Mouse (Mus musculus): ENCODE data around the gene Pnpla5. TPM values are rescaled to one million over a fixed set of nuclear protein-coding genes. Genes with fewer than 3 reads are reported as not detected.

Gene Pnpla5
- polyA plus RNA-seq, 2 experiments: not detected

DNA sequence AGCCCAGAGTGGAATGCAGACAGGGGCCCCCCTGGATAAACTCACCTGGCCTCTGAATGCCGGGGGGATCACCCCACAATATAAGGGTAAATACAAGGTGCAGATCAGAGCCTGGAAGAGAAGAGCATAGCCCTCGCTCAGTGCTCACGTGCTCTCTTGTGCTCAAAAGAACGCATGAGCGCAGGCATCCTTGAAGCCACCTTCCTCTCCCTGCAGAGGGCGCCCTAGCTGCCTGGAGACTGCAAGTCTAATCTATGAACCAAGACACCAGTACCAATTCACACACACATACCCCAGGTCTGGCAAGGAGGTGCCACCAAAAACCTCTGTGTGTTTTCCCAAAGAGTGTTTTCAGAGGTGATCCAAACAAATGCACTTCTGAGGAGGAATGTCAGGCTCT, 2.4 kb downstream of the Pnpla5 start:
- no peaks in the 10 kb centered on the region for H3K9me3 ChIP-seq (ENCODE audit: control insufficient read depth, low read length)
- H3K4me1 ChIP-seq (ENCODE audit: control insufficient read depth, insufficient read depth, low read length): no peaks in the 10 kb centered on the region
- ATAC-seq (ENCODE audit: low FRiP score, low read depth): no peak
- no peak for DNase-seq (ENCODE audit: low spot score)
- no peak for TF ChIP-seq POLR2A (IDR thresholded peaks at IDR 0.05; ENCODE audit: borderline replicate concordance, extremely low read depth, insufficient read depth, insufficient read length)
- 23% methylated on average over 6 of the region's 6 CpGs for WGBS
- no peak overlapping the region for H3K4me3 ChIP-seq (replicated peaks; ENCODE audit: low read length)
- no peaks in the 10 kb centered on the region for H3K36me3 ChIP-seq (ENCODE audit: control insufficient read depth, insufficient read depth, low read length)
- no peak overlapping the region for H3K9ac ChIP-seq (ENCODE audit: low read depth, low read length, severe bottlenecking)
- no peak overlapping the region for H3K27ac ChIP-seq (replicated peaks; ENCODE audit: low read depth, low read length)
- no peaks in the 10 kb centered on the region for H3K27me3 ChIP-seq (ENCODE audit: control insufficient read depth, insufficient read depth, low read length)
- no peak overlapping the region for H3K4me2 ChIP-seq (replicated peaks; ENCODE audit: low read depth, low read length, severe bottlenecking)

DNA sequence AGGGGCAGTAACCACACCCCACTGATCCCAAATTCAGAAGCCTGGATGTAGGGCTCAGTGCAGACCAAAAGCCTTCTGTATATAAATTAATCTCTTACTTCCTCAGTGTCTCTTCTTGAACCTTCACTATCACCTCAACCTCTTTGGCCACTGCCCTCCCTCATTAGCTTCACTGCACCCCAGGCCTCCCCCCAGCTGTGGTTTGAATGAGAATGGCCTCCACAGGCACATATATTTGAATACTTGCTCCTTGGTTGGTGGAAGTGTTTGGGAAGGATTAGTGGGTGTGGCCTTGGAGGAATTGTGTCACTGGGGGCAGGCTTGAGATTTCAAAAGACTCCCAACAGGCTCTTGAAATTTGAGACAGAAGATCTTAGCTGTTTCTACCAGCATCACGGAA, 6.5 kb downstream of the Pnpla5 start:
- Histone ChIP-seq H3K4me3 (replicated peaks; ENCODE audit: low read length) (no peak overlapping the region), H3K36me3 (ENCODE audit: control insufficient read depth, insufficient read depth, low read length) (no peaks in the 10 kb centered on the region), H3K4me2 (replicated peaks; ENCODE audit: low read depth, low read length, severe bottlenecking) (no peak overlapping the region), H3K4me1 (ENCODE audit: control insufficient read depth, insufficient read depth, low read length) (no peaks in the 10 kb centered on the region), H3K9ac (ENCODE audit: low read depth, low read length, severe bottlenecking) (no peak overlapping the region), H3K27me3 (ENCODE audit: control insufficient read depth, insufficient read depth, low read length) (no peaks in the 10 kb centered on the region), H3K9me3 (ENCODE audit: control insufficient read depth, low read length) (no peaks in the 10 kb centered on the region), H3K27ac (replicated peaks; ENCODE audit: low read depth, low read length) (no peak overlapping the region)
- no peak for DNase-seq (ENCODE audit: low spot score)
- WGBS: 77% methylated on average over 1 of the region's 1 CpGs
- ATAC-seq (ENCODE audit: low FRiP score, low read depth): no peak
- TF ChIP-seq POLR2A (IDR thresholded peaks at IDR 0.05; ENCODE audit: borderline replicate concordance, extremely low read depth, insufficient read depth, insufficient read length): no peak

DNA sequence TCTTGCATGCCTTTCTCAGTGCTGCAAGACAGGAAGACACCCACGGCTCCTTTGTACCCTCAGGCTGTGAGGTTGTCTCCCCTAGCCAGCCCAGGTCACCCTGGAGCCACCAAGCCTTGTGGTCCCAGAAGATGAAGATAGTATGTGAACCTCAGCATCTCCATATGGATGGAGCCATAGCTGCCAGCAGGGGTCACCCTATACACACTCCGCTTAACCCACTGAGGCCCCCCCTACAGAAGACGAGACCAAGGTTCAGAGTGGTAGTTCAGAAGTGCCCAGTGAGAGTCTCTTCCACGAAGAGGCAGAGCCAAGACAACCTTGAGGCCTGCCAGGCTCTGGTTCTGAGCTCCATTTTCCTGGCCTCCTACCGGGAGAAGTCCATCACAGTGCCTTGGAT, 7.2 kb downstream of the Pnpla5 start:
- no peak overlapping the region for H3K4me3 ChIP-seq (replicated peaks; ENCODE audit: low read length)
- no peak for TF ChIP-seq POLR2A (IDR thresholded peaks at IDR 0.05; ENCODE audit: borderline replicate concordance, extremely low read depth, insufficient read depth, insufficient read length)
- WGBS: 64% methylated on average over 5 of the region's 5 CpGs
- DNase-seq (ENCODE audit: low spot score) (no peak), ATAC-seq (ENCODE audit: low FRiP score, low read depth) (no peak)
- no peak overlapping the region for H3K4me2 ChIP-seq (replicated peaks; ENCODE audit: low read depth, low read length, severe bottlenecking)
- H3K27ac ChIP-seq (replicated peaks; ENCODE audit: low read depth, low read length): no peak overlapping the region
- no peaks in the 10 kb centered on the region for H3K27me3 ChIP-seq (ENCODE audit: control insufficient read depth, insufficient read depth, low read length)
- H3K36me3 ChIP-seq (ENCODE audit: control insufficient read depth, insufficient read depth, low read length): no peaks in the 10 kb centered on the region
- H3K9ac ChIP-seq (ENCODE audit: low read depth, low read length, severe bottlenecking): no peak overlapping the region
- H3K9me3 ChIP-seq (ENCODE audit: control insufficient read depth, low read length): no peaks in the 10 kb centered on the region
- no peaks in the 10 kb centered on the region for H3K4me1 ChIP-seq (ENCODE audit: control insufficient read depth, insufficient read depth, low read length)

GRCm38 (mm10) chr15:84113873-84114272, 9.1 kb downstream of the Pnpla5 start:
- H3K4me1 ChIP-seq (ENCODE audit: control insufficient read depth, insufficient read depth, low read length): no peaks in the 10 kb centered on the region
- DNase-seq (ENCODE audit: low spot score): no peak
- H3K27ac ChIP-seq (replicated peaks; ENCODE audit: low read depth, low read length): no peak overlapping the region
- no peaks in the 10 kb centered on the region for H3K27me3 ChIP-seq (ENCODE audit: control insufficient read depth, insufficient read depth, low read length)
- 75% methylated on average over 6 of the region's 6 CpGs for whole genome bisulfite sequencing
- H3K9me3 ChIP-seq (ENCODE audit: control insufficient read depth, low read length): no peaks in the 10 kb centered on the region
- no peak overlapping the region for H3K4me2 ChIP-seq (replicated peaks; ENCODE audit: low read depth, low read length, severe bottlenecking)
- H3K36me3 ChIP-seq (ENCODE audit: control insufficient read depth, insufficient read depth, low read length): no peaks in the 10 kb centered on the region
- no peak overlapping the region for H3K4me3 ChIP-seq (replicated peaks; ENCODE audit: low read length)
- no peak for ATAC-seq (ENCODE audit: low FRiP score, low read depth)
- TF ChIP-seq POLR2A (IDR thresholded peaks at IDR 0.05; ENCODE audit: borderline replicate concordance, extremely low read depth, insufficient read depth, insufficient read length): no peak
- no peak overlapping the region for H3K9ac ChIP-seq (ENCODE audit: low read depth, low read length, severe bottlenecking)

GRCm38 (mm10) chr15:84108899-84109298, 14.1 kb downstream of the Pnpla5 start:
- ATAC-seq (ENCODE audit: low FRiP score, low read depth): no peak
- no peak overlapping the region for H3K4me3 ChIP-seq (replicated peaks; ENCODE audit: low read length)
- H3K9ac ChIP-seq (ENCODE audit: low read depth, low read length, severe bottlenecking): no peak overlapping the region
- TF ChIP-seq POLR2A (IDR thresholded peaks at IDR 0.05; ENCODE audit: borderline replicate concordance, extremely low read depth, insufficient read depth, insufficient read length): no peak
- 4% methylated on average over 13 of the region's 13 CpGs for WGBS
- no peaks in the 10 kb centered on the region for H3K36me3 ChIP-seq (ENCODE audit: control insufficient read depth, insufficient read depth, low read length)
- H3K27me3 ChIP-seq (ENCODE audit: control insufficient read depth, insufficient read depth, low read length): peaks cover 28% of the 10 kb centered on the region
- H3K4me1 ChIP-seq (ENCODE audit: control insufficient read depth, insufficient read depth, low read length): no peaks in the 10 kb centered on the region
- no peaks in the 10 kb centered on the region for H3K9me3 ChIP-seq (ENCODE audit: control insufficient read depth, low read length)
- no peak overlapping the region for H3K27ac ChIP-seq (replicated peaks; ENCODE audit: low read depth, low read length)
- no peak overlapping the region for H3K4me2 ChIP-seq (replicated peaks; ENCODE audit: low read depth, low read length, severe bottlenecking)
- peak; percentile 45 for DNase-seq (ENCODE audit: low spot score)

DNA sequence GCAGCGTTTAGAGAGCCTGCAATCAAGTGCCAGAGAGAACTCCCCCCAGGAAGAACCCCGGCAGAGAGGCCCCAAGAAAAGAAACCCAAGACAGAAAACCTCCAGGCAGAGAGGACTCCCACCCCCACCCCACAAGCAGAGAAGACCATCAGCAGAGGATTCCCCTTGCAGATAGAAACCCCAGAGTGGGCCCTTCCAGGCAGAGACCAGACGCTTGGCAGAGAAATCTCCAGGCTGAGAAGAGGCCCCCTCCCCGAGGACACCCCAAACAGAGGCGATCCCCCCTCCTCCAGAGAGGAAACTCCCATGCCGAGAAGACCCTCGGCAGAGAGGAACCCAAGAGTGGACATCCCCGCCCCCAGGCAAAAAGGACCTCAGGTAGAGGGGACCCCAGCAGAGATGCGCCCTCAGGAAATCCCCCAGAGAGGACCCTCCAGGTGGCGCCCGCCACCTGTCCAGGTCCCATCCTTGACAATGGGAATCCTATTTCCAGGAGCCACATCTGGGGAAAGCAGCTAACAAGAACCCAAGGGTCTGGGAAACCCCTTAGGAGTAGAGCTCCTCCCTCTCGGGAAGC, 17.0 kb downstream of the Pnpla5 start:
- no peak for ATAC-seq (ENCODE audit: low FRiP score, low read depth)
- WGBS: 10% methylated on average over 12 of the region's 12 CpGs
- no peaks in the 10 kb centered on the region for H3K36me3 ChIP-seq (ENCODE audit: control insufficient read depth, insufficient read depth, low read length)
- no peak for DNase-seq (ENCODE audit: low spot score)
- H3K9me3 ChIP-seq (ENCODE audit: control insufficient read depth, low read length): no peaks in the 10 kb centered on the region
- no peaks in the 10 kb centered on the region for H3K4me1 ChIP-seq (ENCODE audit: control insufficient read depth, insufficient read depth, low read length)
- peak overlapping the region; percentile 47 for H3K4me3 ChIP-seq (replicated peaks; ENCODE audit: low read length)
- peak overlapping the region; percentile 88 for H3K4me2 ChIP-seq (replicated peaks; ENCODE audit: low read depth, low read length, severe bottlenecking)
- peaks cover 28% of the 10 kb centered on the region for H3K27me3 ChIP-seq (ENCODE audit: control insufficient read depth, insufficient read depth, low read length)
- H3K9ac ChIP-seq (ENCODE audit: low read depth, low read length, severe bottlenecking): no peak overlapping the region
- no peak for TF ChIP-seq POLR2A (IDR thresholded peaks at IDR 0.05; ENCODE audit: borderline replicate concordance, extremely low read depth, insufficient read depth, insufficient read length)
- H3K27ac ChIP-seq (replicated peaks; ENCODE audit: low read depth, low read length): no peak overlapping the region
